Mouse (Mus musculus) forebrain, embryonic 12.5 days (tissue): Measurements from ENCODE around the gene Pdia4. TPM values are rescaled to one million over a fixed set of nuclear protein-coding genes. Genes with fewer than 3 reads are reported as not detected.
"Not testable (repeated sequence)": the region's sequence is repeated elsewhere in the genome, so short reads cannot be mapped to it uniquely, and the experiment has no call there.

Experiments used
- ATAC-seq: fragments of 200-750 bp; cut with Nextera tagmentation; 2 replicates; pipeline ENCODE4 v1.8.0; 2017; ENCODE audit warnings: moderate TSS enrichment; ENCODE audit not compliant: low FRiP score
- H3K27ac ChIP-seq: fragments of 300-500 bp; sonication (generic); 2 replicates; pipeline ENCODE4 v1.5.1; 2016; ENCODE audit warnings: mild to moderate bottlenecking
- H3K27me3 ChIP-seq: fragments of 300-500 bp; sonication (generic); 2 replicates; pipeline ENCODE4 v1.6.1; 2016; ENCODE audit warnings: mild to moderate bottlenecking
- H3K36me3 ChIP-seq: fragments of 300-500 bp; sonication (generic); replicated peaks from 2 replicates; pipeline ENCODE4 v1.6.1; 2016; ENCODE audit warnings: mild to moderate bottlenecking
- H3K4me1 ChIP-seq: fragments of 300-500 bp; sonication (generic); 2 replicates; pipeline ENCODE4 v1.6.1; 2016
- H3K4me2 ChIP-seq: fragments of 300-500 bp; sonication (generic); 2 replicates; pipeline ENCODE4 v1.6.1; 2016; ENCODE audit warnings: mild to moderate bottlenecking, moderate library complexity
- H3K4me3 ChIP-seq: fragments of 300-500 bp; sonication (generic); replicated peaks from 2 replicates; pipeline ENCODE4 v1.5.1; 2016; ENCODE audit warnings: mild to moderate bottlenecking
- H3K9ac ChIP-seq: fragments of 300-500 bp; sonication (generic); 2 replicates; pipeline ENCODE4 v1.6.1; 2016; ENCODE audit warnings: mild to moderate bottlenecking
- H3K9me3 ChIP-seq: fragments of 300-500 bp; sonication (generic); 2 replicates; pipeline ENCODE4 v1.6.1; 2016
- WGBS: fragments of 180-500 bp; shearing (Covaris S2); methylation state at CpG from one replicate; pipeline ENCODE4 v1.1.7; 2016; 5-methylcytosine and 5-hydroxymethylcytosine counted together
- polyA plus RNA-seq: library from polyadenylated mRNA; unstranded; fragments of >200 nt; fragmentation: Nextera tagmentation; extraction: Ambion mirVana; gene quantifications from 2 replicates; pipeline ENCODE4 v1.2.1, GENCODE M21; 2016

The Pdia4 gene
- polyA plus RNA-seq = 156 and 191 TPM in 2 replicates

DNA sequence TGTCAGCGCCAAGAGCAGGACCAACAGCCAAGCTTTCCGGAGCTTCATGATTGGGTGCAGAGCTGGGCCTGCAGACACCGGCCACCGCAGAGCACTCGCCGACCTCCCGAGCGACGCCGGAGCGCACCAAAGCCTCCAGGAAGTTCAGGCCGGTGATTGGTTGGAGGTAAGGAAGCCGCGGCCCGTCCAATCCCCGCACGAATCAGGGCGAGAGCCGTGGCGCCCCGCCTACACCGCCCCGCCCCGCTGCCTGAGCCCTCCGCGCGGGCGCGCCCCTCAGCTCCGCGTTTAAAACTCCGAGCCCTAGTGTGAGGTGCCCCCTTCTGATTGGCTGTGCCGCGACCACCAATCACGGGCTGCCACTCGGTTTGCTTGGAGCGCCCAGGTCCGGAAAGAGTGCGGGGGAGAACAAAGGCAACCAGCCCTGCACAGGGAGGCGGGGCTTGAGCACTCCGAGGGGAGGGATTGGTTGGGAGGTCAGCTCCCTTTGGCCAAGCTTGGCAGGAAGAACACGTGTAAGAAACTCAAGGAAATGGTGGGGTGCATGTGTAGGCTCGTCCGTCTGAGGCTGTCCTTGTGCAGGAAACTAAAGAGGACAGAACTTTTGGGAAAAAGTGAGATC, at the start of gene Pdia4:
Pdia4 (minus strand) TSS at position 174 of the 622 bp plus-strand sequence.
- H3K9ac ChIP-seq = peak within 1 kb of the TSS; percentile 88
- peak within 1 kb of the TSS; percentile 79 for H3K4me2 ChIP-seq
- H3K27ac ChIP-seq = peak within 1 kb of the TSS; percentile 97
- H3K4me3 ChIP-seq = peak within 1 kb of the TSS; percentile 82
- H3K4me1 ChIP-seq = peaks cover 33% of the 10 kb centered on the region
- ATAC-seq = peak; percentile 99
- under 1% methylated on average over 44 of the region's 44 CpGs for WGBS
- H3K9me3 ChIP-seq = no peaks in the 10 kb centered on the region
- H3K27me3 ChIP-seq = no peaks in the 10 kb centered on the region
- H3K36me3 ChIP-seq = peaks cover 10% of the 10 kb centered on the region

DNA sequence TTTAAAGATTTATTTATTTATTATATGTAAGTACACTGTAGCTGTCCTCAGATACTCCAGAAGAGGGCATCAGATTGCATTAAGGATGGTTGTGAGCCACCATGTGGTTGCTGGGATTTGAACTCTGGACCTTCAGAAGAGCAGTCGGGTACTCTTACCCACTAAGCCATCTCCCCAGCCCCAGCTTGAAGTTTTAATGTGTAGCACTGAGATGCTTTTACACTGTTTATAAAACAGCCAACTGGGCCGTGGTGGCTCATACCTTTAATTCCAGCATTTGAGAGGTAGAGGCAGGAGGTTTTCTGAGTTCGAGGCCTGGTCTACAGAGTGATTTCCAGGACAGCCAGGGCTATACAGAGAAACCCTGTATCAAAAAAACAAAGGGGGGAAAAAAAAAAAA, 44.5 kb upstream of the Pdia4 start:
- not testable (repeated sequence) for H3K4me3 ChIP-seq, ATAC-seq, H3K27ac ChIP-seq, H3K4me1 ChIP-seq, H3K9me3 ChIP-seq, H3K9ac ChIP-seq, H3K27me3 ChIP-seq, H3K4me2 ChIP-seq
- 97% methylated on average over 3 of the region's 3 CpGs for WGBS
- peaks cover 38% of the 10 kb centered on the region for H3K36me3 ChIP-seq

DNA sequence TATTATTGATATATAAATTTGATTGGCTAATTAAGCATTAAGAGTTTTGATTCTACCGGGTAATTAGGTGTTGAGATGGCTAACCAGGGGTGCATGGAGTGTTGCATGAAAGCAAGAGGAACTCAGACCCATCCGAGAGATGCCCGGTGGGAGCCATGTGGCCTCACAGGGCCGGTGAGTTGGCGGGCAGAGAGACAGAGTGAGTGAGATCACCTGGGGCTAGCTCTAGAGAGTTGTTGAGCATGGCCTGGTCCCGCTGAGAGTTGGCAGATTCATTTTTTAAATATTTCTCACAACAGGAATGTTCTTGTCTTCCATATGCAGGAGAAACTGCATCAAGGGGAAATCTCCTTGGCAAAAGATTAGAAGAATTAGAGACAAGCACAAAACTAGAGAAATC, 44.0 kb upstream of the Pdia4 start:
- H3K36me3 ChIP-seq = peaks cover 33% of the 10 kb centered on the region
- no peak overlapping the region for H3K4me3 ChIP-seq
- no peak for ATAC-seq
- 94% methylated on average over 6 of the region's 6 CpGs for WGBS
- H3K27ac ChIP-seq = no peak overlapping the region
- no peaks in the 10 kb centered on the region for H3K27me3 ChIP-seq
- no peaks in the 10 kb centered on the region for H3K9me3 ChIP-seq
- H3K4me1 ChIP-seq = no peaks in the 10 kb centered on the region
- H3K9ac ChIP-seq = no peak overlapping the region
- no peak overlapping the region for H3K4me2 ChIP-seq

DNA sequence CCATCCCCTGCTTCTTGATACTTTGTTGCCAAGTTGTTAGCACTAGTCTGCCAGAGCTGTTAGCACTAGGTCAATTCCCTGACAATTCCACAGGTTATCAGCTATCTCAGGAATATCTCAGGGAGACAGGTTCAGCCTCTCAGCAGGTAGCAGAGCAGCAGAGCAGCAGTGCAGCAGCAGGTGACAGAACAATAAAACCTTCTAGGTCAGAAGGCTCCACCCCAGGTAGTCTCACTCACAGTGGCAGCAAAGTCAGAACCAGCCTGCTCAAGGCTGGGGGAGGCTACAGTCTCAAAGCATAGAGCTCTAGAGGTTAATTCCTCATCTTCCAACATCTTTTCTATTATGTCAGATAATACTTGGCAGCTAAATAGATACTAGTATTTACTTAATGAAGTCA, 32.5 kb upstream of the Pdia4 start:
- H3K36me3 ChIP-seq = peaks cover 2% of the 10 kb centered on the region; the same call in 1 of the 2 replicates
- H3K27ac ChIP-seq = no peak overlapping the region
- H3K9ac ChIP-seq = no peak overlapping the region
- no peaks in the 10 kb centered on the region for H3K27me3 ChIP-seq
- H3K4me1 ChIP-seq = no peaks in the 10 kb centered on the region
- no peak overlapping the region for H3K4me3 ChIP-seq
- no peaks in the 10 kb centered on the region for H3K9me3 ChIP-seq
- no peak overlapping the region for H3K4me2 ChIP-seq
- no peak for ATAC-seq

DNA sequence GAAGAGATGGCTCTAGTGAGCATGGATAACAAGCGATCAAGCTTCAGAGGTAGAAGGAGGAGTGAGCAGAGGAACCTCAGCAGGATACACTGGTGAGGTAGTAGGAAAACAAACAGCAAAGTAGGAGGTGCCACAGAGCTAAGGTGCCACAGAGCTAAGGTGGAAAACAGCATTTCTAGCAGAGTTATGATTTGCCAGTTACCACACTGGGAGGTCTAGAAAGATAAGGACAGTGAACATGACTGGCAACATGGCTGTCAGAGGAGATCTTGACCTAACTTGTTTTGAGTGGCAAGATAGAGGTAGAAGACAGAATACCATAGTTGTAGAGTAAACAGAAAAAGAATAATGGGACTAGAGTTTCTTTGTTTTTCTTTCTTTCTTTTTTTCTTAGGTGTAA, 29.1 kb upstream of the Pdia4 start:
- WGBS = 89% methylated on average over 1 of the region's 1 CpGs
- Histone ChIP-seq H3K9me3 (no peaks in the 10 kb centered on the region), H3K4me3 (no peak overlapping the region), H3K4me2 (no peak overlapping the region), H3K27ac (no peak overlapping the region), H3K36me3 (peaks cover 8% of the 10 kb centered on the region; the same call in 1 of the 2 replicates), H3K9ac (no peak overlapping the region), H3K4me1 (peaks cover 6% of the 10 kb centered on the region; the same call in 1 of the 2 replicates), H3K27me3 (no peaks in the 10 kb centered on the region)
- no peak for ATAC-seq

DNA sequence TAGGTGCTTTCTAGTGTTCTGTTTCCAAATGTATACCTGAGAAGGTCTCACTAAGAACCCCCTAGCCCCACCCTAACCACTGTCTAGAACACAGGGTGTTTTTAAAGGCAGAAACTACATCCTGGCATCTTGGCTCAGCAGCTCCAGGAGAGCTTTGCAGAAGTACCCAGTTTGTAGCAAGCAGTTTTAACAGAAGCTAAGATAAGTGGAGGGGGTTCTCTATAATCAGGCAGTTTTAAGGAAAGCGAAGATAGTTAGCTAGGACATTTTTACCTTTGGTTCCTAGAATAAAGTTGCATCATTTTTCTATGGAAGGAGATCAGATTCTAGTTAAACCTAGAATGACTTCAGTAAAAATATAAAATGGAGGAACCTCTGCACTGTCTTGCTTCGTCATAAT, 28.6 kb upstream of the Pdia4 start:
- peaks cover 8% of the 10 kb centered on the region; the same call in 1 of the 2 replicates for H3K36me3 ChIP-seq
- H3K4me2 ChIP-seq = no peak overlapping the region
- H3K9ac ChIP-seq = no peak overlapping the region
- ATAC-seq = no peak
- WGBS = 96% methylated on average over 2 of the region's 2 CpGs
- no peaks in the 10 kb centered on the region for H3K27me3 ChIP-seq
- peaks cover 6% of the 10 kb centered on the region; the same call in 1 of the 2 replicates for H3K4me1 ChIP-seq
- no peak overlapping the region for H3K4me3 ChIP-seq
- H3K27ac ChIP-seq = no peak overlapping the region
- H3K9me3 ChIP-seq = no peaks in the 10 kb centered on the region

DNA sequence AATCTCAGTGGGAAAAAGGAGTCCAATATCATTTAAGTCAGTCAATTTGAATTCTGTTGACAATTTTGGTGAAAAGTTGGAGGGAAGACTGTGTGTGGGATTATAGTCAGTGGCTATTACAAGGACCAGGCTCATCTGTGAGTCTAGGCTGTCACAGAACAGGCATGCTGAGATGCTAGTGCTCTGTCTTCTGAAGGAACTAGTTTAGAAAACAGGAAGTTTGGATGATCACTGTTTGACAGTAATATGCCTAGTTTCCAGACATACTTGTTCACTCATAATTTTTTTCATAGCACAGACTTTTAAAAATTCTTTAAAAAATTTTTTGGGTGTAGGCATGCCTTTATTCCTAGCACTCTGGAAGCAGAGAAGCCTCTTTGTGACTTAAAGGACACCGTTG, 27.8 kb upstream of the Pdia4 start:
- ATAC-seq = no peak
- peaks cover 6% of the 10 kb centered on the region; the same call in 1 of the 2 replicates for H3K36me3 ChIP-seq
- no peaks in the 10 kb centered on the region for H3K27me3 ChIP-seq
- 100% methylated on average over 1 of the region's 1 CpGs for WGBS
- H3K4me3 ChIP-seq = no peak overlapping the region
- H3K9ac ChIP-seq = no peak overlapping the region
- H3K4me2 ChIP-seq = no peak overlapping the region
- H3K9me3 ChIP-seq = no peaks in the 10 kb centered on the region
- peaks cover 10% of the 10 kb centered on the region for H3K4me1 ChIP-seq
- no peak overlapping the region for H3K27ac ChIP-seq

DNA sequence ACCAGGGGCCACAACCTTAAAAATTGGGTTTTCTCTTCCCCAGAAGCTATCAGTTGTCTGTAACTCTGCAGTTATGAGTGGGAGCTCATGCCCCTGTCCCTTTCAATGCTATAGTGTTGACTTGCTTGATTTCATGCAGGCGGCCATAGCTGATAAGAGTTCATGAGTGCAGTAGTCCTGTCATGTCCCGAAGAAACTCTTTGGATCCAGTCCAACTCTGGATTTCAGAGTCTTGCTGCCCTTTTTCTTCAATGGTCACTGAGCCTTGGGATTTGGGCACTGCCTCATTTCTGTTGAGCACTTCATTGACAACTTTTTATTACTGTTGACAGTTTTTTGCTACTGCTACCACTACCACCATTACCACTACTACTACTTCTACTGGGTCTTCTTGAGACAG, 24.4 kb upstream of the Pdia4 start:
- Histone ChIP-seq H3K4me2 (no peak overlapping the region), H3K4me3 (no peak overlapping the region), H3K9ac (no peak overlapping the region), H3K36me3 (0 out of 2 replicates have a peak, but pooled peaks cover 6% of the 10 kb centered on the region), H3K27me3 (no peaks in the 10 kb centered on the region), H3K4me1 (peaks cover 10% of the 10 kb centered on the region), H3K9me3 (no peaks in the 10 kb centered on the region), H3K27ac (no peak overlapping the region)
- no peak for ATAC-seq
- WGBS = 97% methylated on average over 2 of the region's 2 CpGs

DNA sequence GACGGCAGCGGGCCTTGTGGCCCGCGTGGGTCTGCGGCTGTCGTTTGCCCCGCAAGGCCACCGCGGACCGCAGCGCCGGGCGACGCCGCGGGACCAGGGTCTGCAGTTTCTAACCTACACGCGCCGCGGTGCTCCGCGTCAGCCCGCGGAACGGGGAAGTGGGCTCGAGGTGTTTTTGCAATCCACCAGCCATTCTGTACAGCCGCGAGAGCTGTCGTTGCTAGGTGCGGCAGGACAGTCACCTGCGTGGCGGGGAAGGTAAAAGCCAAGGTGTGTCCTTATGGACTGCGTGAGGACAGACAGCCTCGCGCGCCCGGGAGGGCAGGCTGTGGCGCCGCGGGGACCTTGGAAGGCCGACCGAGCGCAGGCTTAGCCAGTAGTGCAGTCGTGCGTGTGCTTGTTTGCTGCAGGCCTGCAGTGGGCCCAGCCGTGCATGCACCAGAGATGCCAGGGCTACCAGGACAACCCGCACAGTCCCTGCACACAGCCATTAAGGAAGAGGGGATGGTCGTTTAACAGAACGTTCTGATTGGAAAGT, 22.8 kb upstream of the Pdia4 start:
- peaks cover 10% of the 10 kb centered on the region for H3K4me1 ChIP-seq
- H3K9ac ChIP-seq = peak overlapping the region; percentile 93
- WGBS = under 1% methylated on average over 46 of the region's 49 CpGs
- no peaks in the 10 kb centered on the region for H3K9me3 ChIP-seq
- peak overlapping the region; percentile 98 for H3K27ac ChIP-seq
- H3K4me3 ChIP-seq = peak overlapping the region; percentile 96
- H3K36me3 ChIP-seq = 0 out of 2 replicates have a peak, but pooled peaks cover 6% of the 10 kb centered on the region
- H3K27me3 ChIP-seq = no peaks in the 10 kb centered on the region
- peak overlapping the region; percentile 64 for H3K4me2 ChIP-seq
- ATAC-seq = peak; percentile 85

DNA sequence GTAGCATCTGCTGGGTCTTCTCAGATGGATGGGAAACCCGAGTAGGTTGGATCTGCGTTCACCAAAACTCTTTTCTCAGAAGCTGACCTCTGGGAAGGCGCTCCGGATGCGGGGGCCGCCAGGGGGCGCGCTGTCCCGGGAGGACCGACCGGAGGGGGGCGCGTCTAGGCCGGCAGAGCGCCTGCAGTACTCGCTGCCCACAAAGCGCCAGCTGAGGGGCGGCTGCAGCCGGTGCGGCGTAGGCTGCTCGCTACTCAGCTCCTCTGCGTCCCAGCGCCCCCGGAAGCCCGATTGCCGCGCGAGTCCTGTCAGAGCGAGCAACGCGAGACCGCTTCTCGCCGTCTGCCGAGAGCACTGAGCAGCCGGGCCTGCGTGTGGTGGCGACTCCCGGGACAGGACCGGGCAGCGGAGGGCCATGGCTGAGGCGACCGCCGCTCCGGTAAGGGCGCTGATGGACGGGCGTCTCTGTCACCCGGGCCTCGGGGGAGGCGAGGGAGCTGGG, 22.3 kb upstream of the Pdia4 start, which contains the start of gene Zfp398:
Zfp398 (plus strand) TSS at position 180 of the 502 bp plus-strand sequence.
- H3K4me3 ChIP-seq = peak within 1 kb of the TSS; percentile 96
- no peaks in the 10 kb centered on the region for H3K27me3 ChIP-seq
- peak; percentile 96 for ATAC-seq
- 0% methylated on average over 50 of the region's 52 CpGs for WGBS
- H3K9me3 ChIP-seq = no peaks in the 10 kb centered on the region
- H3K4me1 ChIP-seq = peaks cover 14% of the 10 kb centered on the region
- peak within 1 kb of the TSS; percentile 93 for H3K9ac ChIP-seq
- 0 out of 2 replicates have a peak, but pooled peaks cover 6% of the 10 kb centered on the region for H3K36me3 ChIP-seq
- H3K27ac ChIP-seq = peak within 1 kb of the TSS; percentile 98
- peak within 1 kb of the TSS; percentile 64 for H3K4me2 ChIP-seq

DNA sequence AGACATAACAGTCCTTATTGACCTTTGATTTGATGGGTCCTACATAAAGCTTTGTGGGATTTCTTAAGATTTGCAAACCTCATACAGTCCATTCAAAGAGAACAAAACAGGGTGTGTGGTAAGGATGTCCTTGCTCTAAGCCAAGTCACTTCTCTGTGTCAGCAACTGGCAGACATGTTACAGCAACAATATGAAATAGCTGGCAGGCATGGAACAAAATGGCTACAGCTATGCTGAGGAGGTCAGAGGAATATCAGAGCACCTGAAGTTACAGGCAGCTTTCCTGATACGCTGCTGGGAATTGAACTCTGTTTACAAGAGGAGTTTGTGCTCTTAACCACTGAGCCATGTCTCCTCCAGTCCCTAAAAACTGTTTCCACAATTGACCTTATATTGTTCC, 19.0 kb upstream of the Pdia4 start:
- Histone ChIP-seq H3K27ac (no peak overlapping the region), H3K9me3 (no peaks in the 10 kb centered on the region), H3K4me1 (peaks cover 18% of the 10 kb centered on the region), H3K27me3 (no peaks in the 10 kb centered on the region), H3K4me3 (no peak overlapping the region), H3K9ac (no peak overlapping the region), H3K36me3 (no peaks in the 10 kb centered on the region), H3K4me2 (no peak overlapping the region)
- no peak for ATAC-seq
- WGBS = 91% methylated on average over 1 of the region's 1 CpGs

DNA sequence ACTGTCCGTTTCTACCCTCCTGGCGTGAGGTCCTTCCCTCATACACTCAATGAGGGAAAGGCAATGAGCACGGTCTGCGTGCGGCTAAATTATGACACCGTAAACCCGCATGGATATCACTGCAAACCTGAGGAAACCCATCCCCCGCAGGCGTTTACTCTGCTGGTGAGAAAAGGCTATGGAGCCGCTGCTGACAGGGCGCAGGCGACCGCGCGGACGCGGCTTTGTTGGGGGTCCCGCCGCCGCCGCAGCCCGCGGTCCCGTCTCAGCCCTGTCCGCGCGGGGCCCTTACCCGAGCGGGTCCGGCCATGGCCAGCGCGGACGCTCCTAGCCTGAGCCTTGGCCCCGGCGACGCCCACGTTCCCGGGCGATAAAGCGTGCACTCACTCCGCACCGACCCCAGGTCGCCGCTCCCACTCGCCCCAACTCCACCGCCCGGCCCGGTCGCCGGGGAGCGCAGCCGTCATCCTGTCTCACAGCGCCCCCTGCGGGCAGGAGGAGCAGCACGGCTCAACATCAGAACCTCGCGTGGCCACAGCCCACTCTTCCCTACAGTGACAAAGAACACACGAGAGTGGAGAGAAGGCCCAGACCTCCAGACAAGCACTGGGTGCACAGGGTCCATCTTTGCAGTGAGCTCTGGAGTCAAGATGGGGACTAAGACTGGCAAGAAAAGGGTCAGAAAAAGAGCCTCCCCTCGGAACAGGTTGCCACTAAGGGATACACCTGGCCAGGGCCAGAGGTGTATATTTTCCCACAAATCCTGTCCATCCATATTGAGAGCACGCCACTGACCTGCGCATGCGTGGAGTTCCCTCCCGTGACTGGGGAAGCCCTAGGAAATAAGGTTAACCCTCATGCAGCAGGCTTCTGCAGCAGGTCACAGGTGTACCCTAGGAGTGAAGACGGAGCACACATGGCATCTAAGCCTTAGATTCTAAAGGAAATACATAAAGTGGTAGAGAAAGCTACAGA, 17.2 kb upstream of the Pdia4 start, which contains the start of gene Zfp786:
Zfp786 (minus strand) TSS at position 764 of the 975 bp plus-strand sequence.
- Histone ChIP-seq H3K9me3 (no peaks in the 10 kb centered on the region), H3K36me3 (no peaks in the 10 kb centered on the region), H3K4me2 (peak within 1 kb of the TSS; percentile 45), H3K4me3 (peak within 1 kb of the TSS; percentile 89), H3K4me1 (peaks cover 14% of the 10 kb centered on the region), H3K27me3 (no peaks in the 10 kb centered on the region), H3K27ac (peak within 1 kb of the TSS; percentile 94), H3K9ac (peak within 1 kb of the TSS; percentile 90)
- WGBS = 2% methylated on average over 64 of the region's 64 CpGs
- ATAC-seq = peak; percentile 93
